23 mouse cellular contexts compared by ENCODE assay signal in genomic region chr1:165215831-165216230, GRCm38 (mm10). TPM values are rescaled to one million over a fixed set of nuclear protein-coding genes. Genes with fewer than 3 reads are reported as not detected.
A peak's percentile ranks its signal among the peaks of the same experiment; 100 is the strongest.
DNase-seq lines count a peak whose midpoint lies in the region; ATAC-seq lines count a peak whose summit lies in the region.
"Had no signal": no experiment of that assay in that cellular context is flagged by ENCODE, and none has a peak within 500 bp of the region (broad histone marks: within the 10 kb centered on the region; RNA-seq: fewer than 3 reads in every experiment).

No protein-coding gene starts in this region.

- H3K27me3 ChIP-seq in forebrain, embryonic 10.5 days (ENCODE audit: poor library complexity, severe bottlenecking), result no peaks in the 10 kb centered on the region
- H3K27me3 ChIP-seq: CH12.LX; embryonic facial prominence, embryonic 13.5 days; forebrain, embryonic 13.5 days; heart, embryonic 13.5 days; hindbrain, embryonic 13.5 days had no signal

- intact Hi-C loops in left cerebral cortex, postnatal 10 days (cut with DNase I), result no loop called here

- peak; percentile 91 for ATAC-seq in megakaryocyte, adult 5-6 weeks (ENCODE audit: poor library complexity, severe bottlenecking)
- ATAC-seq: forebrain, embryonic 13.5 days; forebrain, postnatal 0 days; hindbrain, postnatal 0 days had no signal

- H3K4me1 ChIP-seq in forebrain, embryonic 10.5 days, result no peaks in the 10 kb centered on the region
- H3K4me1 ChIP-seq: embryonic facial prominence, embryonic 13.5 days; forebrain, embryonic 13.5 days; heart, embryonic 13.5 days; hindbrain, embryonic 13.5 days had no signal

- peaks cover 73% of the 10 kb centered on the region for H3K36me3 ChIP-seq in forebrain, embryonic 10.5 days (replicated peaks)

- no peaks in the 10 kb centered on the region for H3K9me3 ChIP-seq in forebrain, embryonic 10.5 days
- H3K9me3 ChIP-seq: embryonic facial prominence, embryonic 13.5 days; forebrain, embryonic 13.5 days; heart, embryonic 13.5 days; hindbrain, embryonic 13.5 days had no signal

- H3K4me3 ChIP-seq in forebrain, embryonic 10.5 days, result no peak overlapping the region
- H3K4me3 ChIP-seq: embryonic facial prominence, embryonic 13.5 days; forebrain, embryonic 13.5 days; heart, embryonic 13.5 days; hindbrain, embryonic 13.5 days had no signal

- no peak overlapping the region for H3K27ac ChIP-seq in forebrain, embryonic 10.5 days
- H3K27ac ChIP-seq: embryonic facial prominence, embryonic 13.5 days; forebrain, embryonic 13.5 days; heart, embryonic 13.5 days; hindbrain, embryonic 13.5 days; hindbrain, postnatal 0 days had no signal

- 88% methylated on average over 7 of the region's 7 CpGs for WGBS in forebrain, embryonic 10.5 days

- peak; percentile 29 to 32 for DNase-seq in spleen, postnatal 36 days (ENCODE audit: low spot score in 2 of 2)
- DNase-seq in spleen, adult 18-20 months, result no peak
- peak; percentile 64 for DNase-seq in 416B (ENCODE audit: low read depth)
- peak; percentile 75 for DNase-seq in MEL-GATA-1-ER (ENCODE audit: extremely low read depth, low read depth)
- no peak for DNase-seq in forebrain, embryonic 10.5 days (ENCODE audit: extremely low spot score, low spot score)
- no peak for DNase-seq in left cerebral cortex, postnatal 10 days (ENCODE audit: extremely low spot score in 1 of 2, low spot score in 2 of 2)
- no peak for DNase-seq in embryo, embryonic 9.5 days (ENCODE audit: extremely low spot score)
- DNase-seq: adrenal gland, postnatal 10 days; cerebellum, adult 11-12 months; cerebellum, adult 9-11 months; forebrain, postnatal 0 days; gastrocnemius, postnatal 14 days; heart, postnatal 4 days had no signal

RNA-seq across cellular contexts. Expression of gene Tiprl, which starts 21.0 kb away (rescaled TPM):
- total RNA-seq in megakaryocyte, adult 5-6 weeks (2015), result 25.7 and 25.8 TPM in 2 replicates
- total RNA-seq in megakaryocyte, adult 5-6 weeks (2017), result 49.6 and 52.0 TPM in 2 replicates
- polyA plus RNA-seq in forebrain, embryonic 10.5 days (2016; fragmentation: Nextera tagmentation; extraction: Ambion mirVana), result 93.1 and 98.9 TPM in 2 replicates
- 10 to 100 TPM; 72.8 to 75.8 TPM for total RNA-seq in left cerebral cortex, postnatal 10 days (2021)

RNA-seq across cellular contexts. Expression of gene Sft2d2, which starts 21.6 kb away (rescaled TPM):
- total RNA-seq in megakaryocyte, adult 5-6 weeks (2015), result 36.7 and 40.6 TPM in 2 replicates
- total RNA-seq in megakaryocyte, adult 5-6 weeks (2017), result 43.9 and 46.4 TPM in 2 replicates
- 12.3 and 12.7 TPM in 2 replicates for polyA plus RNA-seq in forebrain, embryonic 10.5 days (2016; fragmentation: Nextera tagmentation; extraction: Ambion mirVana)
- total RNA-seq in left cerebral cortex, postnatal 10 days (2021), result 1 to 10 TPM; 6.8 to 6.9 TPM

RNA-seq across cellular contexts. Expression of gene Tbx19, which starts 55.3 kb away (rescaled TPM):
- total RNA-seq in megakaryocyte, adult 5-6 weeks (2015), result not detected in 2 replicates
- not detected in 2 replicates for total RNA-seq in megakaryocyte, adult 5-6 weeks (2017)
- polyA plus RNA-seq in forebrain, embryonic 10.5 days (2016; fragmentation: Nextera tagmentation; extraction: Ambion mirVana), result not detected in 2 replicates
- total RNA-seq in left cerebral cortex, postnatal 10 days (2021), result not detected
- total RNA-seq: adrenal gland, postnatal 10 days; adrenal gland, postnatal 4 days; forebrain, postnatal 0 days; gastrocnemius, adult 18-20 months; gastrocnemius, postnatal 14 days; heart, postnatal 4 days; hindbrain, postnatal 0 days had no signal
- polyA plus RNA-seq: embryonic facial prominence, embryonic 13.5 days; forebrain, postnatal 0 days; heart, embryonic 13.5 days; heart, postnatal 0 days; hindbrain, embryonic 13.5 days; hindbrain, postnatal 0 days had no signal

Comparison
In these comparisons a context has a peak if more than half of its experiments do, and no peak if none do; other contexts are left out.
1. DNase-seq: peak in spleen, postnatal 36 days (2 of 2), 416B (single experiment) and MEL-GATA-1-ER (single experiment); none in spleen, adult 18-20 months (0 of 2), forebrain, embryonic 10.5 days (single experiment), left cerebral cortex, postnatal 10 days (0 of 2) and embryo, embryonic 9.5 days (single experiment).
2. RNA of gene Sft2d2, which starts 21.6 kb away (total RNA-seq): 36.7 to 46.4 TPM in megakaryocyte, adult 5-6 weeks; 6.8 to 6.9 TPM in left cerebral cortex, postnatal 10 days; every median in the first group is over 4 times any median in the second.